Mouse (Mus musculus): ENCODE data around the gene Triobp.

- TF ChIP-seq CTCF (IDR thresholded peaks at IDR 0.05; ENCODE audit: low read depth) (peak; percentile 21; the same call in 1 of the 2 replicates), EP300 (optimal IDR thresholded peaks at IDR 0.05) (no peak)
These were observed 95.4 kb downstream of the Triobp start for GRCm38 (mm10) chr15:79042721-79043491.
